Mouse (Mus musculus) midbrain, embryonic 16.5 days (tissue): ENCODE measurements around the gene Tnfsfm13. TPM values are rescaled to one million over a fixed set of nuclear protein-coding genes. Genes with fewer than 3 reads are reported as not detected.

ENCODE experiments used
- ATAC-seq: fragments of 200-750 bp; cut with Nextera tagmentation; 2 replicates; pipeline ENCODE4 v1.8.0; 2017; ENCODE audit warnings: moderate TSS enrichment
- H3K27ac ChIP-seq: fragments of 300-500 bp; sonication (generic); 2 replicates; pipeline ENCODE4 v1.5.1; 2014; ENCODE audit warnings: mild to moderate bottlenecking, low read length, mixed read lengths
- H3K27me3 ChIP-seq: fragments of 300-500 bp; sonication (generic); 2 replicates; pipeline ENCODE4 v1.6.1; 2014; ENCODE audit warnings: low read depth, low read length, mixed read lengths; ENCODE audit not compliant: control insufficient read depth, insufficient read depth
- H3K36me3 ChIP-seq: fragments of 300-500 bp; sonication (generic); 2 replicates; pipeline ENCODE4 v1.6.1; 2014; ENCODE audit warnings: mild to moderate bottlenecking, low read length, moderate library complexity, mixed read lengths; ENCODE audit not compliant: control insufficient read depth, insufficient read depth
- H3K4me1 ChIP-seq: fragments of 300-500 bp; sonication (generic); 2 replicates; pipeline ENCODE4 v1.6.1; 2014; ENCODE audit warnings: mild to moderate bottlenecking, low read length, mixed read lengths; ENCODE audit not compliant: control insufficient read depth, insufficient read depth
- H3K4me2 ChIP-seq: fragments of 300-500 bp; sonication (generic); 2 replicates; pipeline ENCODE4 v1.6.1; 2014; ENCODE audit warnings: mild to moderate bottlenecking, low read length, mixed read lengths
- H3K4me3 ChIP-seq: fragments of 300-500 bp; sonication (generic); 2 replicates; pipeline ENCODE4 v1.5.1; 2014; ENCODE audit warnings: low read depth, mild to moderate bottlenecking, low read length, moderate library complexity, mixed read lengths
- H3K9ac ChIP-seq: fragments of 300-500 bp; sonication (generic); 2 replicates; pipeline ENCODE4 v1.6.1; 2014; ENCODE audit warnings: low read depth, low read length, mixed read lengths
- H3K9me3 ChIP-seq: fragments of 300-500 bp; sonication (generic); replicated peaks from 2 replicates; pipeline ENCODE4 v1.6.1; 2014; ENCODE audit warnings: mild to moderate bottlenecking, low read length, mixed read lengths; ENCODE audit not compliant: control insufficient read depth, poor library complexity, severe bottlenecking
- WGBS: fragments of 180-500 bp; shearing (Covaris S2); extraction: QIAGEN DNeasy Blood & Tissue Kit; methylation state at CpG from one replicate; pipeline ENCODE4 v1.1.7; 2014; 5-methylcytosine and 5-hydroxymethylcytosine counted together
- polyA plus RNA-seq: library from polyadenylated mRNA; unstranded; fragments of >200 nt; fragmentation: Nextera tagmentation; extraction: Ambion mirVana; gene quantifications from 2 replicates; pipeline ENCODE4 v1.2.1, GENCODE M21; 2015

The Tnfsfm13 gene
- polyA plus RNA-seq, 1 experiment from 2014 or later = 0.87 TPM

- peak; percentile 97 for ATAC-seq
- H3K27ac ChIP-seq = peak within 1 kb of the TSS; percentile 98
- H3K9me3 ChIP-seq = no peaks in the 10 kb centered on the region
- H3K27me3 ChIP-seq = no peaks in the 10 kb centered on the region
- H3K4me3 ChIP-seq = peak within 1 kb of the TSS; percentile 97
- H3K9ac ChIP-seq = peak within 1 kb of the TSS; percentile 99
- WGBS = under 1% methylated on average over 36 of the region's 36 CpGs
- H3K4me1 ChIP-seq = peaks cover 25% of the 10 kb centered on the region
- peaks cover 42% of the 10 kb centered on the region for H3K36me3 ChIP-seq
- H3K4me2 ChIP-seq = peak within 1 kb of the TSS; percentile 95
Observed at GRCm38 (mm10) chr11:69672211-69672706, 23.6 kb downstream of the Tnfsfm13 start, which contains the start of gene Eif4a1. Gene Eif4a1, minus strand, starts transcription at chr11:69672423.

- Histone ChIP-seq H3K36me3 (peaks cover 41% of the 10 kb centered on the region), H3K27me3 (no peaks in the 10 kb centered on the region), H3K4me2 (peak overlapping the region; percentile 95), H3K4me1 (peaks cover 25% of the 10 kb centered on the region), H3K4me3 (peak overlapping the region; percentile 97), H3K9ac (peak overlapping the region; percentile 99), H3K9me3 (no peaks in the 10 kb centered on the region), H3K27ac (peak overlapping the region; percentile 98)
- ATAC-seq = peak; percentile 36
- WGBS = under 1% methylated on average over 43 of the region's 43 CpGs
Observed at GRCm38 (mm10) chr11:69671726-69672124, 24.2 kb downstream of the Tnfsfm13 start.

- ATAC-seq = peak; percentile 78
- Histone ChIP-seq H3K4me1 (peaks cover 25% of the 10 kb centered on the region), H3K27ac (peak overlapping the region; percentile 98), H3K4me3 (peak overlapping the region; percentile 97), H3K9ac (peak overlapping the region; percentile 99), H3K27me3 (no peaks in the 10 kb centered on the region), H3K9me3 (no peaks in the 10 kb centered on the region), H3K4me2 (peak overlapping the region; percentile 95), H3K36me3 (peaks cover 35% of the 10 kb centered on the region)
- WGBS = under 1% methylated on average over 50 of the region's 61 CpGs
Observed at GRCm38 (mm10) chr11:69670786-69671725, 24.8 kb downstream of the Tnfsfm13 start.

GRCm38 (mm10) chr11:69666665-69667005 lies 29.3 kb downstream of the Tnfsfm13 start:
- no peaks in the 10 kb centered on the region for H3K27me3 ChIP-seq
- H3K4me2 ChIP-seq = no peak overlapping the region
- H3K4me1 ChIP-seq = peaks cover 25% of the 10 kb centered on the region
- WGBS = 82% methylated on average over 3 of the region's 3 CpGs
- H3K4me3 ChIP-seq = no peak overlapping the region
- H3K9me3 ChIP-seq = no peaks in the 10 kb centered on the region
- H3K36me3 ChIP-seq = peaks cover 28% of the 10 kb centered on the region
- H3K9ac ChIP-seq = no peak overlapping the region
- H3K27ac ChIP-seq = no peak overlapping the region
- no peak for ATAC-seq

GRCm38 (mm10) chr11:69665961-69666664 lies 29.8 kb downstream of the Tnfsfm13 start, which contains the start of gene Cd68:
Gene Cd68, minus strand, starts transcription at chr11:69666153.
- H3K4me3 ChIP-seq = no peak within 1 kb of the TSS
- peaks cover 30% of the 10 kb centered on the region for H3K4me1 ChIP-seq
- H3K27me3 ChIP-seq = no peaks in the 10 kb centered on the region
- peaks cover 28% of the 10 kb centered on the region for H3K36me3 ChIP-seq
- no peak within 1 kb of the TSS for H3K27ac ChIP-seq
- no peaks in the 10 kb centered on the region for H3K9me3 ChIP-seq
- H3K9ac ChIP-seq = no peak within 1 kb of the TSS
- no peak within 1 kb of the TSS for H3K4me2 ChIP-seq
- ATAC-seq = no peak
- 34% methylated on average over 7 of the region's 7 CpGs for WGBS

- peaks cover 28% of the 10 kb centered on the region for H3K4me1 ChIP-seq
- no peak overlapping the region for H3K4me3 ChIP-seq
- no peaks in the 10 kb centered on the region for H3K9me3 ChIP-seq
- no peak overlapping the region for H3K9ac ChIP-seq
- ATAC-seq = no peak
- H3K4me2 ChIP-seq = no peak overlapping the region
- H3K27me3 ChIP-seq = no peaks in the 10 kb centered on the region
- WGBS = 78% methylated on average over 9 of the region's 9 CpGs
- no peak overlapping the region for H3K27ac ChIP-seq
- H3K36me3 ChIP-seq = peaks cover 28% of the 10 kb centered on the region
Observed at GRCm38 (mm10) chr11:69665457-69665960, 30.4 kb downstream of the Tnfsfm13 start.

GRCm38 (mm10) chr11:69664841-69665240 lies 31.1 kb downstream of the Tnfsfm13 start:
- Histone ChIP-seq H3K4me1 (peaks cover 24% of the 10 kb centered on the region), H3K27me3 (no peaks in the 10 kb centered on the region), H3K9ac (no peak overlapping the region), H3K9me3 (no peaks in the 10 kb centered on the region), H3K36me3 (peaks cover 28% of the 10 kb centered on the region), H3K27ac (no peak overlapping the region), H3K4me3 (no peak overlapping the region), H3K4me2 (no peak overlapping the region)
- 94% methylated on average over 7 of the region's 7 CpGs for WGBS
- no peak for ATAC-seq

- no peaks in the 10 kb centered on the region for H3K9me3 ChIP-seq
- H3K27me3 ChIP-seq = no peaks in the 10 kb centered on the region
- H3K27ac ChIP-seq = peak overlapping the region; percentile 93
- 93% methylated on average over 6 of the region's 6 CpGs for WGBS
- peaks cover 22% of the 10 kb centered on the region for H3K36me3 ChIP-seq
- H3K4me3 ChIP-seq = no peak overlapping the region
- H3K4me2 ChIP-seq = no peak overlapping the region
- peaks cover 15% of the 10 kb centered on the region for H3K4me1 ChIP-seq
- H3K9ac ChIP-seq = no peak overlapping the region
- ATAC-seq = no peak
Observed at GRCm38 (mm10) chr11:69663795-69664194, 32.1 kb downstream of the Tnfsfm13 start.
